Mouse (Mus musculus): Measurements from ENCODE around the gene Fmo6. TPM values are rescaled to one million over a fixed set of nuclear protein-coding genes. Genes with fewer than 3 reads are reported as not detected.
A peak's percentile ranks its signal among the peaks of the same experiment; 100 is the strongest.

The Fmo6 gene
- polyA plus RNA-seq, 1 experiment from 2014 or later: not detected

- 77% methylated on average over 5 of the region's 5 CpGs for WGBS
- Histone ChIP-seq H3K36me3 (ENCODE audit: poor library complexity, severe bottlenecking) (no peaks in the 10 kb centered on the region), H3K9ac (no peak overlapping the region)
Measured at GRCm38 (mm10) chr1:162937970-162938695, 818 bp upstream of the Fmo6 start.

GRCm38 (mm10) chr1:162934374-162935012 is 2.8 kb downstream of the Fmo6 start:
- WGBS: 76% methylated on average over 4 of the region's 4 CpGs
- H3K4me3 ChIP-seq: no peak overlapping the region
- H3K9ac ChIP-seq: no peak overlapping the region
- H3K36me3 ChIP-seq (ENCODE audit: poor library complexity, severe bottlenecking): no peaks in the 10 kb centered on the region
- ATAC-seq: no peak
- no peak overlapping the region for H3K27ac ChIP-seq
- H3K4me2 ChIP-seq: no peak overlapping the region
- no peaks in the 10 kb centered on the region for H3K9me3 ChIP-seq (replicated peaks)
- no peaks in the 10 kb centered on the region for H3K27me3 ChIP-seq
- no peaks in the 10 kb centered on the region for H3K4me1 ChIP-seq

More at GRCm38 (mm10) chr1:162937970-162938695, 818 bp upstream of the Fmo6 start:
- no peaks in the 10 kb centered on the region for H3K9me3 ChIP-seq (replicated peaks)
- H3K4me3 ChIP-seq: no peak overlapping the region
- H3K4me1 ChIP-seq: no peaks in the 10 kb centered on the region
- ATAC-seq: no peak
- H3K4me2 ChIP-seq: no peak overlapping the region
- H3K27me3 ChIP-seq: no peaks in the 10 kb centered on the region
- H3K27ac ChIP-seq: no peak overlapping the region

- Histone ChIP-seq H3K4me1 (no peaks in the 10 kb centered on the region), H3K9me3 (replicated peaks) (no peaks in the 10 kb centered on the region)
- 92% methylated on average over 4 of the region's 4 CpGs for WGBS
Measured at GRCm38 (mm10) chr1:162932386-162932785, 4.9 kb downstream of the Fmo6 start.

GRCm38 (mm10) chr1:162931880-162932279 is 5.4 kb downstream of the Fmo6 start:
- H3K9me3 ChIP-seq (replicated peaks): no peaks in the 10 kb centered on the region
- no peaks in the 10 kb centered on the region for H3K4me1 ChIP-seq
- H3K27me3 ChIP-seq: no peaks in the 10 kb centered on the region
- no peak overlapping the region for H3K4me3 ChIP-seq
- no peak overlapping the region for H3K4me2 ChIP-seq
- no peak for ATAC-seq
- no peak overlapping the region for H3K27ac ChIP-seq
- 85% methylated on average over 5 of the region's 5 CpGs for WGBS
- H3K9ac ChIP-seq: no peak overlapping the region
- no peaks in the 10 kb centered on the region for H3K36me3 ChIP-seq (ENCODE audit: poor library complexity, severe bottlenecking)

More at GRCm38 (mm10) chr1:162932386-162932785, 4.9 kb downstream of the Fmo6 start:
- no peak overlapping the region for H3K4me2 ChIP-seq
- no peaks in the 10 kb centered on the region for H3K27me3 ChIP-seq
- no peak for ATAC-seq
- no peaks in the 10 kb centered on the region for H3K36me3 ChIP-seq (ENCODE audit: poor library complexity, severe bottlenecking)
- H3K27ac ChIP-seq: no peak overlapping the region
- no peak overlapping the region for H3K9ac ChIP-seq
- H3K4me3 ChIP-seq: no peak overlapping the region

GRCm38 (mm10) chr1:162931310-162931875 is 5.9 kb downstream of the Fmo6 start:
- 93% methylated on average over 4 of the region's 4 CpGs for WGBS
- Histone ChIP-seq H3K4me3 (no peak overlapping the region), H3K9me3 (replicated peaks) (no peaks in the 10 kb centered on the region), H3K9ac (no peak overlapping the region), H3K36me3 (ENCODE audit: poor library complexity, severe bottlenecking) (no peaks in the 10 kb centered on the region), H3K4me2 (no peak overlapping the region), H3K27me3 (no peaks in the 10 kb centered on the region), H3K27ac (no peak overlapping the region), H3K4me1 (no peaks in the 10 kb centered on the region)
- no peak for ATAC-seq

GRCm38 (mm10) chr1:162930631-162931030 is 6.7 kb downstream of the Fmo6 start:
- WGBS: 63% methylated on average over 2 of the region's 2 CpGs
- ATAC-seq: no peak
- Histone ChIP-seq H3K36me3 (ENCODE audit: poor library complexity, severe bottlenecking) (no peaks in the 10 kb centered on the region), H3K27ac (no peak overlapping the region), H3K9ac (no peak overlapping the region), H3K4me2 (no peak overlapping the region), H3K4me1 (no peaks in the 10 kb centered on the region), H3K9me3 (replicated peaks) (no peaks in the 10 kb centered on the region), H3K4me3 (no peak overlapping the region), H3K27me3 (no peaks in the 10 kb centered on the region)

- H3K36me3 ChIP-seq (ENCODE audit: poor library complexity, severe bottlenecking): no peaks in the 10 kb centered on the region
- no peak overlapping the region for H3K4me3 ChIP-seq
- ATAC-seq: no peak
- no peak overlapping the region for H3K4me2 ChIP-seq
- no peaks in the 10 kb centered on the region for H3K9me3 ChIP-seq (replicated peaks)
- H3K9ac ChIP-seq: no peak overlapping the region
- no peak overlapping the region for H3K27ac ChIP-seq
- WGBS: 90% methylated on average over 3 of the region's 3 CpGs
- no peaks in the 10 kb centered on the region for H3K27me3 ChIP-seq
- H3K4me1 ChIP-seq: no peaks in the 10 kb centered on the region
Measured at GRCm38 (mm10) chr1:162929146-162929545, 8.2 kb downstream of the Fmo6 start.

GRCm38 (mm10) chr1:162925121-162925520 is 12.2 kb downstream of the Fmo6 start:
- H3K4me2 ChIP-seq: no peak overlapping the region
- no peak overlapping the region for H3K9ac ChIP-seq
- no peak overlapping the region for H3K27ac ChIP-seq
- H3K27me3 ChIP-seq: no peaks in the 10 kb centered on the region
- no peaks in the 10 kb centered on the region for H3K4me1 ChIP-seq
- ATAC-seq: no peak
- H3K9me3 ChIP-seq (replicated peaks): no peaks in the 10 kb centered on the region
- no peak overlapping the region for H3K4me3 ChIP-seq
- no peaks in the 10 kb centered on the region for H3K36me3 ChIP-seq (ENCODE audit: poor library complexity, severe bottlenecking)
- 75% methylated on average over 1 of the region's 1 CpGs for WGBS

GRCm38 (mm10) chr1:162916661-162917060 is 20.7 kb downstream of the Fmo6 start:
- Histone ChIP-seq H3K27ac (no peak overlapping the region), H3K27me3 (no peaks in the 10 kb centered on the region), H3K9ac (no peak overlapping the region), H3K36me3 (ENCODE audit: poor library complexity, severe bottlenecking) (no peaks in the 10 kb centered on the region), H3K4me1 (no peaks in the 10 kb centered on the region), H3K4me2 (no peak overlapping the region), H3K9me3 (replicated peaks) (no peaks in the 10 kb centered on the region), H3K4me3 (no peak overlapping the region)
- 86% methylated on average over 8 of the region's 8 CpGs for WGBS
- no peak for ATAC-seq

- Histone ChIP-seq H3K27me3 (no peaks in the 10 kb centered on the region), H3K4me3 (no peak overlapping the region), H3K9me3 (replicated peaks) (no peaks in the 10 kb centered on the region), H3K36me3 (ENCODE audit: poor library complexity, severe bottlenecking) (no peaks in the 10 kb centered on the region), H3K9ac (no peak overlapping the region), H3K27ac (no peak overlapping the region), H3K4me2 (no peak overlapping the region), H3K4me1 (no peaks in the 10 kb centered on the region)
- WGBS: 89% methylated on average over 4 of the region's 4 CpGs
- no peak for ATAC-seq
Measured at GRCm38 (mm10) chr1:162914932-162915556, 22.3 kb downstream of the Fmo6 start.

- Histone ChIP-seq H3K36me3 (ENCODE audit: poor library complexity, severe bottlenecking) (no peaks in the 10 kb centered on the region), H3K27ac (no peak overlapping the region), H3K4me2 (no peak overlapping the region), H3K9me3 (replicated peaks) (no peaks in the 10 kb centered on the region), H3K9ac (no peak overlapping the region), H3K4me3 (no peak overlapping the region), H3K4me1 (no peaks in the 10 kb centered on the region), H3K27me3 (no peaks in the 10 kb centered on the region)
- no peak for ATAC-seq
Measured at GRCm38 (mm10) chr1:162912085-162912484, 25.2 kb downstream of the Fmo6 start.

GRCm38 (mm10) chr1:162901879-162902278 is 35.4 kb downstream of the Fmo6 start:
- WGBS: 51% methylated on average over 4 of the region's 4 CpGs
- H3K9me3 ChIP-seq (replicated peaks): no peaks in the 10 kb centered on the region
- ATAC-seq: peak; percentile 75
- no peaks in the 10 kb centered on the region for H3K36me3 ChIP-seq (ENCODE audit: poor library complexity, severe bottlenecking)
- H3K9ac ChIP-seq: no peak overlapping the region
- no peak overlapping the region for H3K4me2 ChIP-seq
- H3K4me3 ChIP-seq: no peak overlapping the region
- 0 out of 2 replicates have a peak, but pooled peaks cover 6% of the 10 kb centered on the region for H3K4me1 ChIP-seq
- H3K27me3 ChIP-seq: no peaks in the 10 kb centered on the region
- no peak overlapping the region for H3K27ac ChIP-seq
